Mouse (Mus musculus) CH12.LX (cell line): ENCODE results near the gene C1rl.
"Not testable (repeated sequence)": the region's sequence is repeated elsewhere in the genome, so short reads cannot be mapped to it uniquely, and the experiment has no call there.

ENCODE experiments used
- CHD2 ChIP-seq: IDR thresholded peaks from 2 replicates; pipeline ENCODE4 v1.6.1; 2011; ENCODE audit warnings: low read length, improper control_type of control experiment
- CTCF ChIP-seq, 2 experiments: IDR thresholded peaks in 1 of 2; conservative IDR thresholded peaks in 1 of 2; 2 replicates each; pipeline ENCODE4 v1.5.1; 2011 to 2012; ENCODE audit warnings: low read depth in 2 of 2, low read length in 2 of 2, improper control_type of control experiment in 1 of 2, inconsistent platforms in 1 of 2, mild to moderate bottlenecking in 1 of 2, moderate library complexity in 1 of 2
- E2F4 ChIP-seq: IDR thresholded peaks from 2 replicates; pipeline ENCODE4 v1.6.1; 2011; ENCODE audit warnings: low read depth, low read length, improper control_type of control experiment; ENCODE audit not compliant: insufficient replicate concordance
- ELF1 ChIP-seq: IDR thresholded peaks from 2 replicates; pipeline ENCODE4 v1.6.1; 2014; ENCODE audit warnings: low read depth, mild to moderate bottlenecking, inconsistent platforms, low read length, improper control_type of control experiment
- POLR2A ChIP-seq: IDR thresholded peaks from 2 replicates; pipeline ENCODE4 v1.6.1; 2011; ENCODE audit warnings: low read depth, mild to moderate bottlenecking, improper control_type of control experiment, low read length

GRCm38 (mm10) chr6:124547979-124548378 lies 55.1 kb downstream of the C1rl start:
- TF ChIP-seq CTCF (conservative IDR thresholded peaks at IDR 0.05 in 1 of 2, IDR thresholded peaks at IDR 0.05 in 1 of 2; ENCODE audit: low read depth in 2 of 2, low read length in 2 of 2); ELF1; POLR2A; E2F4; CHD2: not testable (repeated sequence)
